Mouse (Mus musculus) heart, postnatal 0 days (tissue): ENCODE measurements around the gene Smtn.

Experiments
- CTCF ChIP-seq: IDR thresholded peaks from 2 replicates; pipeline ENCODE4 v1.5.1; 2016; ENCODE audit warnings: antibody characterized with exemption, control low read depth, low read depth
- EP300 ChIP-seq: IDR thresholded peaks from 2 replicates; pipeline ENCODE4 v1.6.1; 2016; ENCODE audit warnings: antibody characterized with exemption, low read depth

- TF ChIP-seq CTCF, result no peak
- no peak for TF ChIP-seq EP300
Observed at GRCm38 (mm10) chr11:3546242-3546562, 5.8 kb upstream of the Smtn start.
